Mouse (Mus musculus) midbrain, embryonic 11.5 days (tissue): Measurements from ENCODE around the gene Tmc2. TPM values are rescaled to one million over a fixed set of nuclear protein-coding genes. Genes with fewer than 3 reads are reported as not detected.

Experiments used
- ATAC-seq: fragments of 200-750 bp; cut with Nextera tagmentation; 2 replicates; pipeline ENCODE4 v1.8.0; 2017; ENCODE audit warnings: moderate TSS enrichment, moderate library complexity; ENCODE audit not compliant: low FRiP score
- DNase-seq: peaks from one replicate; pipeline ENCODE4 v3.0.0; 2015; ENCODE audit warnings: low spot score; ENCODE audit errors: missing footprints
- H3K27ac ChIP-seq: fragments of 300-500 bp; sonication (generic); 2 replicates; pipeline ENCODE4 v1.5.1; 2014; ENCODE audit warnings: low read depth, low read length
- H3K27me3 ChIP-seq: fragments of 300-500 bp; sonication (generic); 2 replicates; pipeline ENCODE4 v1.6.1; 2014; ENCODE audit warnings: mild to moderate bottlenecking, low read length, moderate library complexity, mixed read lengths; ENCODE audit not compliant: control insufficient read depth, insufficient read depth
- H3K36me3 ChIP-seq: fragments of 300-500 bp; sonication (generic); 2 replicates; pipeline ENCODE4 v1.6.1; 2014; ENCODE audit warnings: mild to moderate bottlenecking, low read length, moderate library complexity, mixed read lengths; ENCODE audit not compliant: control insufficient read depth, insufficient read depth
- H3K4me1 ChIP-seq: fragments of 300-500 bp; sonication (generic); 2 replicates; pipeline ENCODE4 v1.6.1; 2014; ENCODE audit warnings: low read length; ENCODE audit not compliant: control insufficient read depth, insufficient read depth
- H3K4me2 ChIP-seq: fragments of 300-500 bp; sonication (generic); 2 replicates; pipeline ENCODE4 v1.6.1; 2014; ENCODE audit warnings: mild to moderate bottlenecking, moderate library complexity
- H3K4me3 ChIP-seq: fragments of 300-500 bp; sonication (generic); 2 replicates; pipeline ENCODE4 v1.5.1; 2014; ENCODE audit warnings: low read depth, low read length
- H3K9ac ChIP-seq: fragments of 300-500 bp; sonication (generic); 2 replicates; pipeline ENCODE4 v1.6.1; 2014; ENCODE audit warnings: low read length
- H3K9me3 ChIP-seq: fragments of 300-500 bp; sonication (generic); 2 replicates; pipeline ENCODE4 v1.6.1; 2016; ENCODE audit warnings: low read length; ENCODE audit not compliant: control insufficient read depth
- WGBS: fragments of 180-500 bp; shearing (Covaris S2); extraction: QIAGEN DNeasy Blood & Tissue Kit; methylation state at CpG from one replicate; pipeline ENCODE4 v1.1.7; 2014; 5-methylcytosine and 5-hydroxymethylcytosine counted together
- polyA plus RNA-seq: library from polyadenylated mRNA; unstranded; fragments of >200 nt; fragmentation: Nextera tagmentation; extraction: Ambion mirVana; gene quantifications from 2 replicates; pipeline ENCODE4 v1.2.1, GENCODE M21; 2014

The Tmc2 gene
- polyA plus RNA-seq, 1 experiment from 2014 or later: not detected

DNA sequence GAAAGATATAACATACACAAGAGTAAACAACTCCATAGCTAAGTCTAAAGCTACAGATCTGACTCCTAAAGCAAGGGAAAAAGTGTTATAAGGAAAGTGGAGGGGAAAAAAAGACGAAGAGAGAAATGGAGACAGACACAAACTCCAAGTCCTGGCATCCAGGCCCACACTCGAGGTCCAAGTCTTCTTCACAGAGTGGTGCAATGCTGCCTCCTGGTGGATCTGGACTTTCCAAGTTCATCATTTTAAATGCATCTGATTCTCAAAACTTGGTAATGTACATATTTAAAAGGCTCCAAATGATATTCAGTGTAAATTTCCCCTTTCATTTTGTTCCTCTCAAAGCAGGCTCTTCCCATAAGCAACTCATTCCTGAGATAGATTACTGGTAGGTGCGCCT, 27.1 kb upstream of the Tmc2 start:
- no peaks in the 10 kb centered on the region for H3K9me3 ChIP-seq
- no peak overlapping the region for H3K9ac ChIP-seq
- no peak overlapping the region for H3K4me2 ChIP-seq
- ATAC-seq (no peak), DNase-seq (peak; percentile 89)
- H3K4me1 ChIP-seq: no peaks in the 10 kb centered on the region
- H3K27me3 ChIP-seq: no peaks in the 10 kb centered on the region
- 52% methylated on average over 3 of the region's 3 CpGs for WGBS
- H3K4me3 ChIP-seq: no peak overlapping the region
- no peak overlapping the region for H3K27ac ChIP-seq
- peaks cover 23% of the 10 kb centered on the region for H3K36me3 ChIP-seq

- no peaks in the 10 kb centered on the region for H3K27me3 ChIP-seq
- H3K9me3 ChIP-seq: no peaks in the 10 kb centered on the region
- no peak for ATAC-seq
- no peak overlapping the region for H3K4me2 ChIP-seq
- peaks cover 48% of the 10 kb centered on the region for H3K36me3 ChIP-seq
- H3K4me3 ChIP-seq: no peak overlapping the region
- no peaks in the 10 kb centered on the region for H3K4me1 ChIP-seq
- H3K27ac ChIP-seq: no peak overlapping the region
- no peak for DNase-seq
- 89% methylated on average over 2 of the region's 2 CpGs for WGBS
- no peak overlapping the region for H3K9ac ChIP-seq
Observed at GRCm38 (mm10) chr2:130171674-130172073, 23.3 kb upstream of the Tmc2 start.

DNA sequence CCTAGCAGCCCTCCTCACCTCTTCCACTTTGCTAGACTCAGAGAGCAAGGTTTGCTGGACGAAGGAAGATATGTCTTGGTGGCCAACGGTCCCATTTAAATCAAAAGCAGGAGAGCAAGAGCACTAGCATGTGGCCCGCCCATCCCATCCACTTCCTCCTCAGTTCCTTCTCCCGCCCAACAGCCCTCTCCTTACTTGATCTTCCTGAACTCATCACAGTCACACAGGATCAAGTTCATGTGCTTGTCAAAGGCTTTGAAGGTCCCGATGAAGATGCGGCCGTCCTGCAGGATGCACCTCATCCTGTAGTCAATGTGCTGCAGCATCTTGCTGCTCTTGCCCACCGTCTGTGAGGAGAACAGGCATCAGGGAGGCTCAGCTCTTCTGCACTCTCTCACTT, 18.2 kb upstream of the Tmc2 start:
- Histone ChIP-seq H3K4me3 (no peak overlapping the region), H3K27ac (no peak overlapping the region), H3K36me3 (peaks cover 34% of the 10 kb centered on the region), H3K9ac (peak overlapping the region; percentile 100; the same call in 1 of the 2 replicates), H3K4me2 (peak overlapping the region; percentile 77), H3K9me3 (no peaks in the 10 kb centered on the region), H3K27me3 (no peaks in the 10 kb centered on the region), H3K4me1 (peaks cover 12% of the 10 kb centered on the region)
- DNase-seq (peak; percentile 78), ATAC-seq (no peak)
- WGBS: 83% methylated on average over 8 of the region's 8 CpGs

DNA sequence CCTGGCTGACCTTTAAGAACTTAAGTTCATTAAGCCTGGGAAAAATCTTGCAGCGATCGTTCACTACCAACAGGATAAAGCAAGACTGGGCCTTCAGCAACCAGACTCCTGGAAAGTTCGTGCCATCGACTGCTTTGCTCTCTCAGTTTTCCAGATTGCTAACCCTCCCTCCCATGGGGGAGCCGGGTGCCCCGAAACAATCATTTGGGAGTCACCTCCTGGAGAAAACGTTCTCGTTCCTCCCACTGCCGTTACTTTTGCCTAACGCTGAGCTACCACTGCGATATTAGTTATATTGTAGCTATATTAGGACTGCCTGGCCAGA, 16.7 kb upstream of the Tmc2 start:
- no peak for ATAC-seq

GRCm38 (mm10) chr2:130178706-130179506, 16.1 kb upstream of the Tmc2 start, which contains the start of gene Snrpb:
TSS of gene Snrpb (minus strand) at chr2:130179403.
- Histone ChIP-seq H3K36me3 (peaks cover 14% of the 10 kb centered on the region), H3K9me3 (no peaks in the 10 kb centered on the region; the same call in 1 of the 2 replicates), H3K27me3 (no peaks in the 10 kb centered on the region), H3K9ac (peak within 1 kb of the TSS; percentile 100), H3K27ac (peak within 1 kb of the TSS; percentile 94), H3K4me2 (peak within 1 kb of the TSS; percentile 87), H3K4me1 (peaks cover 12% of the 10 kb centered on the region), H3K4me3 (peak within 1 kb of the TSS; percentile 99)
- under 1% methylated on average over 81 of the region's 81 CpGs for WGBS
- DNase-seq: no peak
- ATAC-seq: peak; percentile 93

More for the DNA sequence above, 16.7 kb upstream of the Tmc2 start:
- H3K27ac ChIP-seq: peak overlapping the region; percentile 94; the same call in 1 of the 2 replicates
- H3K27me3 ChIP-seq: no peaks in the 10 kb centered on the region
- peaks cover 12% of the 10 kb centered on the region for H3K4me1 ChIP-seq
- H3K9me3 ChIP-seq: no peaks in the 10 kb centered on the region; the same call in 1 of the 2 replicates
- H3K9ac ChIP-seq: peak overlapping the region; percentile 100
- peaks cover 20% of the 10 kb centered on the region for H3K36me3 ChIP-seq
- WGBS: 1% methylated on average over 11 of the region's 11 CpGs
- H3K4me3 ChIP-seq: peak overlapping the region; percentile 99
- peak overlapping the region; percentile 77 for H3K4me2 ChIP-seq
- no peak for DNase-seq

DNA sequence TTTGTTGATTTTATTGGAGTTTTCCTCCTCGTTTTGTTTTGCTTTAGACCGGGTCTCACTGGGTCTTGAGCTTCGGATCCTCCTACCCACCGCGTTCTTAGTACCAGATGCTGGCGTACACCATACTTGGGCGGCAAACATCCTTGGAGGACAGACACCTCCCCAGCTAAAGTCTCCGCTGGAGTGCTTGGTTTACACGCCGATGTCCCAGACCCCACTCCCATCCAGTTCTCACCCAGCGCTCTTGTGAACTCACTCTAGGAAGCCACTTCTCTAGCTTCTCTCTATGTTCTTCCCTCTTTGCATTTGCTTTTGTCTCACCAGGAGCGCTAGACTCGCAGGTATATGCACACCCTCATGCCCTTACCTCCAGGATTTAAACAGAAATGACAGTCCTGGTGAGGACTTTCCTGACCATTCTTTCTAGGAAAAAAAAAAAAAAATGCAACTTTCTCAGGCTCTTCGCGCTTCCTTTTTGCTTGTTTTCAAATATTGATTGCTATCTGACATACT, 15.4 kb upstream of the Tmc2 start:
- H3K4me1 ChIP-seq: peaks cover 12% of the 10 kb centered on the region
- DNase-seq (peak; percentile 99), ATAC-seq (peak; percentile 72)
- no peaks in the 10 kb centered on the region for H3K27me3 ChIP-seq
- 2% methylated on average over 15 of the region's 15 CpGs for WGBS
- H3K9ac ChIP-seq: peak overlapping the region; percentile 75
- H3K36me3 ChIP-seq: peaks cover 10% of the 10 kb centered on the region
- peak overlapping the region; percentile 87 for H3K4me2 ChIP-seq
- peak overlapping the region; percentile 99 for H3K4me3 ChIP-seq
- peak overlapping the region; percentile 61 for H3K27ac ChIP-seq
- H3K9me3 ChIP-seq: no peaks in the 10 kb centered on the region; the same call in 1 of the 2 replicates

- H3K27me3 ChIP-seq: no peaks in the 10 kb centered on the region
- no peak overlapping the region for H3K9ac ChIP-seq
- H3K9me3 ChIP-seq: no peaks in the 10 kb centered on the region
- WGBS: 86% methylated on average over 12 of the region's 12 CpGs
- no peak for ATAC-seq
- H3K36me3 ChIP-seq: no peaks in the 10 kb centered on the region
- no peak overlapping the region for H3K4me3 ChIP-seq
- no peak overlapping the region for H3K4me2 ChIP-seq
- H3K4me1 ChIP-seq: no peaks in the 10 kb centered on the region
- H3K27ac ChIP-seq: no peak overlapping the region
- DNase-seq: no peak
Observed at GRCm38 (mm10) chr2:130188391-130188790, 6.6 kb upstream of the Tmc2 start.

GRCm38 (mm10) chr2:130200961-130201360, 6.0 kb downstream of the Tmc2 start:
- H3K9me3 ChIP-seq: no peaks in the 10 kb centered on the region
- WGBS: 66% methylated on average over 5 of the region's 5 CpGs

GRCm38 (mm10) chr2:130207376-130207775, 12.4 kb downstream of the Tmc2 start:
- no peak for DNase-seq
- no peak overlapping the region for H3K9ac ChIP-seq
- H3K27me3 ChIP-seq: no peaks in the 10 kb centered on the region
- H3K36me3 ChIP-seq: no peaks in the 10 kb centered on the region
- ATAC-seq: no peak
- no peaks in the 10 kb centered on the region for H3K9me3 ChIP-seq
- H3K4me1 ChIP-seq: no peaks in the 10 kb centered on the region
- H3K4me3 ChIP-seq: no peak overlapping the region
- WGBS: 88% methylated on average over 2 of the region's 2 CpGs
- no peak overlapping the region for H3K27ac ChIP-seq
- no peak overlapping the region for H3K4me2 ChIP-seq

More at GRCm38 (mm10) chr2:130200961-130201360, 6.0 kb downstream of the Tmc2 start:
- Histone ChIP-seq H3K9ac (no peak overlapping the region), H3K27me3 (no peaks in the 10 kb centered on the region), H3K4me1 (no peaks in the 10 kb centered on the region), H3K36me3 (no peaks in the 10 kb centered on the region), H3K4me3 (no peak overlapping the region), H3K4me2 (no peak overlapping the region), H3K27ac (no peak overlapping the region)
- ATAC-seq (no peak), DNase-seq (no peak)
